Mouse (Mus musculus): ENCODE data around the gene Ces2g.

Gene Ces2g

GRCm38 (mm10) chr8:104961537-104961961 lies at the start of gene Ces2g:
TSS of gene Ces2g (plus strand) at chr8:104961718.
- DNase-seq: peak; percentile 15 to 17

DNA sequence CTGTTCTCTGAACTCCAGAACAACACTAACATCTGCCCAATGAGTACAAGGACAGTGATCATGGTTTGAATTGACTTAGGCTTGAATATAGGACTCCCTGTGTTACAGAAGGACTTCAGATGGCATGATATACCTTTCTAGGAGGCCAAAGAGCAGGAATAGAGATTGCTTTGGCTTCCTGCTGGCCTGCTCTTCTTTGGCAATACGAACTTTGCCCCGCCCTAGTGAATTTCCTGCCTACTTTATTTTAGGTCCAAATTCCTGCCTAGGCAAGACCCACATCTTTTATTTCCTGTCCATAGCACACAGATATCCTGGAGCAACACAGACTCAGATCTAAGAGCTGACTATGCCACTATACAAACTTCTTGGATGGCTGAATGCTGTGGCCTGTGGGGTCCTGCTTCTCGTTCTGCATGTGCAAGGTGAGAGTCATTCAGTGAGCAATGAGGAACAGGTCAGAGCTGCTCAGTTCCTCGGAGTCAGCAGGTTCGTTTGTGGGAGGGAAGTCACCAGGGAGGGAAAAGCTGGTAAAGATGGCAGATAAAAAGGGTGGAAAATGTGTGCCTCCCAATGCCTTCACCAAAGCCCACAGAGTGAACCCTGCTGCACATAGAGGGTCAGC lies 35.4 kb upstream of the Ces2g start, which contains the start of gene Ces2e:
TSS of gene Ces2e (plus strand) at position 289 of the 625 bp plus-strand sequence.
- no peak for DNase-seq

- no peak for DNase-seq
Observed at GRCm38 (mm10) chr8:104927301-104927700, 34.2 kb upstream of the Ces2g start.

DNA sequence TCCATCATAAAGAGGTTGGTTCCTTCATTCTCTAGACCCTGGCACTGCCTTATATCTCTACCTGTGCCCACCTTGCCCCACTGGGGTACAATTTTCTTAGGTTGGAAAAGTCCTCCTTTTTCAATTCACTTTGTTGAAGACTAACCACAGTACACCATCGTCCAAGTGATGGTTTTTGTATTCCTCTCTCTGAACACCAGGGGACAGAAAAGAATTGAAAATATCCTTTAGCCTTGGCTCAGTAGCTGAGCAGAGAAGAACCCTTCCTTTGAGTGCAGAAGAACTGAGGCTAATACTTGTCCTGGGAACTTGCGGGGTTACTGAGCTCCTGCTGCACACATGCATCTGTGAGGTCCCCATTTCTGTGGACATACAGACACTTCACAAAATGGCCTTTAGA lies 16.9 kb upstream of the Ces2g start:
- no peak for DNase-seq

GRCm38 (mm10) chr8:104947056-104947455 lies 14.5 kb upstream of the Ces2g start, which contains the start of gene Ces2f:
TSS of gene Ces2f (plus strand) at chr8:104947356.
- no peak for DNase-seq

GRCm38 (mm10) chr8:104949031-104949430 lies 12.5 kb upstream of the Ces2g start:
- DNase-seq: no peak

DNA sequence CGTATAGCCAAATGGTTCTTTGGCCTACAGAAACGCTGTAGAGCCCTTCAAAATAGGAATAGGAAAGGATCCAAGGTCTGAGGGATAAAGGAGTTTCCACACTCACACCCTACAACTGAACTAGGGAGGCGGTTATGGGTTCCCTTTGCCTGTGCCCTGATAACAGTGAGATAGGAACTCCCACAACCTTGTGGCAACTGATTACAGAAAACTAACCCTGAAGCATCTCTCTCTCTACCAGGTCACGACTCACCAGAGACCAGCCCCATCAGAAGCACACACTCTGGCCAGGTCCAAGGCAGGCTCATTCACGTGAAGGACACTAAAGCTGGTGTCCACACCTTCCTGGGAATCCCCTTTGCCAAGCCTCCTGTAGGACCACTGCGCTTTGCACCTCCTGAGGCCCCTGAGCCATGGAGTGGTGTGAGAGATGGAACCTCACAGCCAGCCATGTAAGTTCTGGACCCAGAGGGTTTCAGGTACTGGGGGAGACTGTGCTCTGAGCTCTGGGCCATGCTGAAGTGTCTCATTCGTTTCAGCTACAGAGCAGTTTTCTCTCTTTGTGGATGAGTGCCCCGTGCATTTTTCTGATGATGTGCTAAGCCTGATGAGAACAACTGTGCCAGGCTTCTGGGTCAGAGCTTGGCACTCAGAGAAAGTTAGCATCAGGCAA lies 847 bp downstream of the Ces2g start:
- no peak for DNase-seq

- no peak for DNase-seq
Observed at GRCm38 (mm10) chr8:104963375-104963894, 1.9 kb downstream of the Ces2g start.

GRCm38 (mm10) chr8:104984126-104984525 lies 22.6 kb downstream of the Ces2g start:
- no peak for DNase-seq

DNA sequence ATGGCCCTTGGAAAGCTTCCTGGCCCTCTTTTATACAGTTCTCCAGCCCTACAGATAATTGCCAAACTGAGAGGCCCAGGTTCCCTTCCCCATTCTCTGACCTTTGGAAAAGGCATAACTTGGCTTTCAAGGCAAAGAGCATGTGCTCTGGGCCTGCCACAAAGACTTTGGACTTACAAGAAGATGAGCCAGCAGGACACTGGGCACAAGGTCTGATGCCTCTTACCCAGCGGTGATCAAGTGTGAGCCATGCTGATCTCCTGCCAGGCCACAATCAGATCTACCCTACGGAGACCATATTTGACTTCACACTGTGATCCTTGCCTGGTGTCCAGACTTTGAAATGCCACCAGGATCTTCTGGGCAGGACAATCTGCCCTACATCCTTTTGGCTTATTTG lies 23.4 kb downstream of the Ces2g start:
- peak; percentile 25 to 50 for DNase-seq

DNA sequence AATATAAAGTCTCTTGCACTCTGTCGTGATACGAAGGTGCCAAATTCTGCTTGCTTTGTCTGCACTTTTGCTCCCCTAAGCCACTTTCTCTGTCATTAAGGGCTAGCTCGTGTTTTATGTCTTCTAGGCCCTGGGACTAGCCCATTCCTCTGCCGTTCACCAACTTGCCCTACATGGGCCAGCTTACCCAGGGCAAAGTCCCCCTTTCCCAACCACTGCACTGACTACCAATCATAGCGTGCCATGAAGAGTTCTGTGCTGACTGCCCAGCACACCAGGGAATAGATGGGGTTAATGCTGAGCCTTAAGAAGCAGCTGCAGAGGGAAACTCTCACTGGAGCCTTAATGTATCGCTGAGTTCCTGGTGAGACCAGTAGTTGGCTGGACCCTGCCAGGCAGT lies 36.7 kb downstream of the Ces2g start:
- no peak for DNase-seq

DNA sequence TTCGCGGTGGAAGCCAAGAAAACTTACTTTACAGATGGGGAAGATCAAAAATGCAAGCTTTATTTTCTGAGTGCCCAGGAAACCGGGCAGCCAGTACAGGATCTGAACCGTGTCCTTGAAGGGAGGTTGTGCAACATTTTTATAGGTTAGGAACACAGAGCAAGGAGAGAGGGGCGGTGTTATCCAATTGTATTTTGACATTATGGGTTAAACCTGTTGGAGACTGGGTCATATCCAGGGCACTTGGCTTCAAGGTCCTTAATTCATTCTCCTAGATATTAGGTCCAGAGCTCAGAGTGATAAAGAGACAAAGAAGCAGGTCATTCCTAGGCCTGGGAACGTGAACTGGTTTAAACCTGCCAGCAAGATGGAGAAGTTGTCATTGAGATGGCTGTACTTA lies 37.7 kb downstream of the Ces2g start:
- no peak for DNase-seq

DNA sequence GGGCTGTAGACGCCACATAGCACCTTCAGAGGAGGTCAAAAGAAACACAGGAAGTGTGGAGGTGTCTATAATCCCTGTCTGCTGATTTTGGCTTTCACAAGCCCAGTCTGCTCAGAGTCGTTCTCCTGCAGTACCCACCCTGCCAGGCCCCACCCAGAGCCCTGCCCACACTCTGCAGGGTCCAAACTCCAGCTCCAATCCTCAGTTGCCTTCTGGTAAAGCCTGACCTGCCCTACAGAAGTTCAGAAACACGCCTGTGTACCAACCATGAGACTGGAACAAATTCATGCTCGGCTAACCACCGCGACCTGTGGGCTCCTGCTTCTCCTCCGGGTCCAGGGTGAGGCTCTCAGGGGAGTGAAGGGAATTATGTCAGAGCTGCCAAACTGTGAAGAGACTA lies 39.1 kb downstream of the Ces2g start, which contains the start of gene Ces2h:
TSS of gene Ces2h (plus strand) at position 268 of the 400 bp plus-strand sequence.
- DNase-seq: no peak

- DNase-seq: no peak
Observed at GRCm38 (mm10) chr8:105010000-105010399, 48.5 kb downstream of the Ces2g start.

GRCm38 (mm10) chr8:105011136-105011535 lies 49.6 kb downstream of the Ces2g start:
- no peak for DNase-seq

DNA sequence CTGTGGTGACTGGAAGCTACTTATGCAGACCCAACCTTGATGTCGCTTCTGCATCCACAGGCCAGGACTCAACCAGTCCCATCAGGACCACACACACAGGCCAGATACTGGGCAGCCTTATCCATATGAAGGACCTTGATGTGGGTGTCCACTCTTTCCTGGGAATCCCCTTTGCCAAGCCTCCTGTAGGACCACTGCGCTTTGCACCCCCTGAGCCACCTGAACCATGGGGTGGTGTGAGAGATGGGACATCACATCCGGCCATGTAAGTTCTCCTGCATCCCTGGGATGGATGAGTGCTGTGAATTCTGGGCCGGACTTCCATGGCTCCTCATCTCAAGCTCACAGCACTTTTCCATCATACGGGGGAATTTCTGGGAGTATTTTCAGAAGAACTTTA lies 52.9 kb downstream of the Ces2g start:
- DNase-seq: no peak

Data from cerebellum, postnatal 25 days (tissue).